Mouse (Mus musculus) heart, embryonic 12.5 days (tissue): Measurements from ENCODE around the gene Fndc11. TPM values are rescaled to one million over a fixed set of nuclear protein-coding genes. Genes with fewer than 3 reads are reported as not detected.
A peak's percentile ranks its signal among the peaks of the same experiment; 100 is the strongest.

Experiments used
- ATAC-seq: fragments of 200-750 bp; cut with Nextera tagmentation; 2 replicates; pipeline ENCODE4 v1.8.0; 2017; ENCODE audit warnings: moderate TSS enrichment, moderate library complexity; ENCODE audit not compliant: insufficient number of reproducible peaks, low FRiP score
- H3K27ac ChIP-seq: fragments of 300-500 bp; sonication (generic); 2 replicates; pipeline ENCODE4 v1.5.1; 2016; ENCODE audit warnings: mild to moderate bottlenecking, moderate library complexity; ENCODE audit not compliant: poor library complexity, severe bottlenecking
- H3K27me3 ChIP-seq: fragments of 300-500 bp; sonication (generic); replicated peaks from 2 replicates; pipeline ENCODE4 v1.6.1; 2016; ENCODE audit warnings: mild to moderate bottlenecking, moderate library complexity
- H3K36me3 ChIP-seq: fragments of 300-500 bp; sonication (generic); 2 replicates; pipeline ENCODE4 v1.6.1; 2016; ENCODE audit warnings: mild to moderate bottlenecking, moderate library complexity
- H3K4me1 ChIP-seq: fragments of 300-500 bp; sonication (generic); replicated peaks from 2 replicates; pipeline ENCODE4 v1.6.1; 2016; ENCODE audit warnings: mild to moderate bottlenecking
- H3K4me2 ChIP-seq: fragments of 300-500 bp; sonication (generic); 2 replicates; pipeline ENCODE4 v1.6.1; 2016; ENCODE audit warnings: mild to moderate bottlenecking, moderate library complexity
- H3K4me3 ChIP-seq: fragments of 300-500 bp; sonication (generic); 2 replicates; pipeline ENCODE4 v1.5.1; 2016; ENCODE audit warnings: mild to moderate bottlenecking
- H3K9ac ChIP-seq: fragments of 300-500 bp; sonication (generic); 2 replicates; pipeline ENCODE4 v1.6.1; 2016; ENCODE audit warnings: mild to moderate bottlenecking, moderate library complexity
- H3K9me3 ChIP-seq: fragments of 300-500 bp; sonication (generic); replicated peaks from 2 replicates; pipeline ENCODE4 v1.6.1; 2016; ENCODE audit warnings: mild to moderate bottlenecking, moderate library complexity
- WGBS: fragments of 180-500 bp; shearing (Covaris S2); methylation state at CpG from one replicate; pipeline ENCODE4 v1.1.7; 2016; 5-methylcytosine and 5-hydroxymethylcytosine counted together
- polyA plus RNA-seq: library from polyadenylated mRNA; unstranded; fragments of >200 nt; fragmentation: Nextera tagmentation; extraction: Ambion mirVana; gene quantifications from 2 replicates; pipeline ENCODE4 v1.2.1, GENCODE M21; 2016

Gene Fndc11
- polyA plus RNA-seq, 1 experiment from 2014 or later: not detected

- Histone ChIP-seq H3K36me3 (peaks cover 21% of the 10 kb centered on the region), H3K4me1 (peaks cover 8% of the 10 kb centered on the region; the same call in 1 of the 2 replicates), H3K27ac (no peak overlapping the region), H3K27me3 (no peaks in the 10 kb centered on the region), H3K9ac (no peak overlapping the region), H3K9me3 (no peaks in the 10 kb centered on the region), H3K4me3 (no peak overlapping the region), H3K4me2 (no peak overlapping the region)
- WGBS: 80% methylated on average over 9 of the region's 9 CpGs
- no peak for ATAC-seq
Observed at GRCm38 (mm10) chr2:181239261-181239660, 19.4 kb downstream of the Fndc11 start.

DNA sequence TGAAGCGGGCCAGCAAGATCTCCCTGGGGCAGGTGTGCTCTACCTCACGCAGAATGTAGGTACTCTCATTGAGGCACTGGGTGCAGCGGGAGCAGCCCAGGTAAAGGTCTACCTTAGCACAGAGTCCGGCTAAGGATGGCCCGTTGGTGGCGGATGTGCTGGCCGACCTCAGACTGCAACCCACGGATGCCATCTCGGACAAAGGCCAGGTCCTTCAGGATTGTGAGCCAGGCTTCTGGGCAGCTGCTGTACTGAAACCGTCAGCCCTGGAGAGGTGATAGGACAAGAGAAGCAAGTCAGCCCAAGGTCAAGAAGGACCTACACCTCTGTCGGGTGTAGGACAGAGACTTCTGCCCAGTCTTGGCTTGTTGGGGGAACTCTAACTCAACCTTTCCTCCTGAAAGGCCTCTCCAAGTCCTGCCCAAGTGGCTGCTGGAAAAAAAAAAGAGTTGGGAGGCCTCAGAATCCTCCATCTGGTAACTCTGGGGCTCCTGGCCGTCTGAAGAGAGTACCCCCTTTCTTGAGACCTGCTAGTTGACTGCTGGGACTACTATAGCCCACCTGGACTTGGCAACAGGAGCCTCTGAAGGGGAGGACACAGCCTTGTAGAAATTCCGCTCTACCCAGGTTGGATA is 21.1 kb downstream of the Fndc11 start:
- no peak overlapping the region for H3K27ac ChIP-seq
- peak overlapping the region; percentile 69 for H3K4me2 ChIP-seq
- peaks cover 18% of the 10 kb centered on the region for H3K36me3 ChIP-seq
- no peak overlapping the region for H3K9ac ChIP-seq
- no peak for ATAC-seq
- 86% methylated on average over 13 of the region's 13 CpGs for WGBS
- H3K27me3 ChIP-seq: no peaks in the 10 kb centered on the region
- no peaks in the 10 kb centered on the region for H3K9me3 ChIP-seq
- H3K4me1 ChIP-seq: peaks cover 8% of the 10 kb centered on the region; the same call in 1 of the 2 replicates
- peak overlapping the region; percentile 52 for H3K4me3 ChIP-seq

DNA sequence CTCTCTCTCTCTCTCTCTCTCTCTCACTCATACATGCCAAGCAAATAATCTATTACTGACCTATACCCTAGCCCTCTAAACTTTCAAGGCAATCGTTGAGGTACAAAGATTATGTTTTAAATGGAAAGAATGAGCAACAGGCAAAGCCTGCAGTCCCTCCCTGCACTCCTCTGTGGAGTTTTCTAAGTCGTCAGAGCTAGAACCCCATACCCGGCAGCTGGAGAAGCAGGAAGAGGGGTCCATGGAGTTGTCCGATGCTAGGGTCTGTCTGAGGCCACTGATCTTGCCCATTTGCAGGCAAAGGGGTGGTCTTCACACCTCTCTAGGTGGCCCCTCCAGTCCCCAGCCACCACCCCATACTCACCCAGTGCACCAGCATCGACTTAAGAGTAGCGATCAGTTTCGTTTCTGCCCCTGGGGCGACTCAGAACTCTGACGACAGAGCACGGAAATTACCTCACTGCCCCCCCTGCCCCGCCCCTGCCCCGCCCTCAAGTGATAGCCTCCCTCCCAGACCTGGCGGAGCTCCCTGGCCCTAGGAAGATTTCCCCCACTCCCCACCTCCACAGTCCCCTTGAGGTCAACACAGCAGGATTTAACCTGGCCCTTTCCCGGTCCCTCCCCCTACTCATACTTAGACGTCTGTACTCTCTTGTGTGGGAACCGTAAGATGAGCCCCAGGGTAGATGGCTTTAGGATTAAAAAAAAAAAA is 21.9 kb downstream of the Fndc11 start, which contains the start of gene Helz2:
Helz2 (minus strand) TSS at position 426 of the 712 bp plus-strand sequence.
- ATAC-seq: peak; percentile 84
- 5% methylated on average over 16 of the region's 16 CpGs for WGBS
- H3K4me1 ChIP-seq: peaks cover 8% of the 10 kb centered on the region; the same call in 1 of the 2 replicates
- H3K27me3 ChIP-seq: no peaks in the 10 kb centered on the region
- peak within 1 kb of the TSS; percentile 69 for H3K4me2 ChIP-seq
- H3K9me3 ChIP-seq: no peaks in the 10 kb centered on the region
- 0 out of 2 replicates have a peak, but pooled peaks cover 10% of the 10 kb centered on the region for H3K36me3 ChIP-seq
- peak within 1 kb of the TSS; percentile 66 for H3K9ac ChIP-seq
- no peak within 1 kb of the TSS for H3K27ac ChIP-seq
- peak within 1 kb of the TSS; percentile 52 for H3K4me3 ChIP-seq

DNA sequence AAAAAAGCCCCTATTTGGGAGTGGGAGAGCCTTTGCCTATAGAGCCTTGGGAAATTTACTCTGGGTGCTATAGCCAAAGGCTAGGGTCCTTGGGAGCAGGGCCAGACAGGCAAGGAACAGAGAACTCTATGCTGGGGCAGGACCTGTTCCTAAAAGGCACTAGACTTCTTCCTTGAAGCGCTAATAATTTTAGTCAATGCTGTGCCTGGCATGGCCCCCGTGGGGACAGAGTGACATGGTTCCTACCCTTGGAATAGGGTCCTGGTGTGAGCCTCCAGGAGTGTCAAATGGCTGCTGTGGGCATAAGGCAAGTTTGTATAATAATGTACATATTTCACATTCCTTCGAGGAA is 22.5 kb downstream of the Fndc11 start:
- Histone ChIP-seq H3K36me3 (0 out of 2 replicates have a peak, but pooled peaks cover 9% of the 10 kb centered on the region), H3K4me2 (peak overlapping the region; percentile 69), H3K27ac (no peak overlapping the region), H3K4me1 (peaks cover 8% of the 10 kb centered on the region; the same call in 1 of the 2 replicates), H3K27me3 (no peaks in the 10 kb centered on the region), H3K9me3 (no peaks in the 10 kb centered on the region), H3K4me3 (peak overlapping the region; percentile 52), H3K9ac (no peak overlapping the region)
- no peak for ATAC-seq
- 67% methylated on average over 3 of the region's 3 CpGs for WGBS

DNA sequence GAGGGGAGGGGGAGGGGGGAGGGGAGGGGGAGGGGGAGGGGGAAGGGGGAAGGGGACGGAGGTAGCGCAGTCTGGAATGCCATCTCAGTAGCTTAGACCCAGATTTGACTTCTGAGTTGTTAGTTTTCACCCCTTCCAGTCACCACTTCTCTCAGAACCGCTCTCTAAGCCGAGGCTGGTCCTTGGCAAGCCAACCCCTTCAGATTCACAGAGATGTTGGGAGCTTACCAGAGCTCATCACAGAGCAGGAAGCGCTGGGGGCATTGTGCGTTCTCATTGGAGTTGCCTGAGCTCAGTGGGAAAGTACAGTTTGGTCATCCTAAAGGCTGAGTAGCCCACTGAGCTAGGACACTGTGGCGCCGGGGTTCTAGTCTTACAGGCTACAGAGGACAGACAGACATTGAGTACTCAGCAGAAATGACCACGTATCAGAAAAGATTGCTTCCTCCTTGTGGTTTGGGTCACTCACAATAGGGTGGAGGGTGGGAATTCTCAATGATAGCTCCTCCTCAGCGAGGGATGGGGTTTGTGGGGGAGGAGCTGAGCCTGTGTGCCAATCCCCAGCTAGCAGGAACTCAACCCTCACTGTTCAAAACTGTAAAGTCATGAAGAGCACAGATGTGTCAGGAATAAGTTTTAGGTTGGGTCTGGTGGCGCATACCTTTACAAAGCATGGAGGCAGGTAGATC is 24.0 kb downstream of the Fndc11 start:
- 0 out of 2 replicates have a peak, but pooled peaks cover 2% of the 10 kb centered on the region for H3K36me3 ChIP-seq
- ATAC-seq: no peak
- no peaks in the 10 kb centered on the region for H3K9me3 ChIP-seq
- no peak overlapping the region for H3K27ac ChIP-seq
- no peak overlapping the region for H3K9ac ChIP-seq
- peaks cover 8% of the 10 kb centered on the region; the same call in 1 of the 2 replicates for H3K4me1 ChIP-seq
- H3K27me3 ChIP-seq: no peaks in the 10 kb centered on the region
- no peak overlapping the region for H3K4me3 ChIP-seq
- 26% methylated on average over 11 of the region's 11 CpGs for WGBS
- H3K4me2 ChIP-seq: 0 out of 2 replicates have a peak overlapping the region, but pooled peaks have one; percentile 1

DNA sequence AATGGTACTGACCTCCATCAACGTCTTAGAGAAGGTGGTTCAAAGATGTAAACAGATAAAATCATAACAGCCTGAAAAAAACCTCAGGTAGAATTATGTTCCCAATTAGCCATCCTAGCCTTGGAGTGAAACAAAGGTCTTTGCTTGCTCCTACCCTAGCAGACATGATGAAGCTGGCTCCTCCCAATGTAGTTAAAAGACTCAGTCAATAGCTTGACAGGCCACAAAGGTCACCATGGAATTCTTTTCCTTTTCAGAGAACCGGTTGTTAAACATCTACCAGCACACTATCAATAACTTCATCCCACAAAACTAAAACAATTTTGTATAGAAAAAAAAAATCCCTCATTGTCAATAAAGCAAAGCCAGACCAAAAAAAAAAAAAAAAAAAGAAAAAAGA is 25.2 kb downstream of the Fndc11 start:
- Histone ChIP-seq H3K27me3 (no peaks in the 10 kb centered on the region), H3K4me3 (no peak overlapping the region), H3K4me1 (peaks cover 8% of the 10 kb centered on the region; the same call in 1 of the 2 replicates), H3K9me3 (no peaks in the 10 kb centered on the region), H3K4me2 (no peak overlapping the region), H3K9ac (no peak overlapping the region), H3K27ac (no peak overlapping the region), H3K36me3 (no peaks in the 10 kb centered on the region)
- ATAC-seq: no peak
- 45% methylated on average over 2 of the region's 2 CpGs for WGBS

DNA sequence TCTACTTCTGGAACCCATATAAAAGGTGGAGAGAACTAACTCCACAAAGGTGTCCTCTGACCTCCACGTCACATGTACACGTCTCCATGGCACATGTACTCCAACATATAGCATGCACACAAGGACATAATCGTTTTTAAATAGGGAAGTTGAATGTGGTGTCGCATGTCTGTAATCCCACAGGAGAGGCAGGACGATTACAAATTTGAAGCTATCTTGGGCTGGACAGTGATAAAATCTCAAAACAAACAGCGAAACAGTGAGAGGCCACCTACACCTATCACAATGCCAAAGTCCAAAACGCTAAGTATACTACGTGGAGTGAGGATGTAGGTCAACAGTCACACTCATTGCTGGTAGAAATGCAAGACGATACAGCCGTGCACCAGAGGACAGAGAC is 29.4 kb downstream of the Fndc11 start:
- Histone ChIP-seq H3K9ac (no peak overlapping the region), H3K4me2 (no peak overlapping the region), H3K36me3 (peaks cover 31% of the 10 kb centered on the region), H3K9me3 (no peaks in the 10 kb centered on the region), H3K4me3 (no peak overlapping the region), H3K27ac (no peak overlapping the region), H3K27me3 (no peaks in the 10 kb centered on the region), H3K4me1 (no peaks in the 10 kb centered on the region)
- no peak for ATAC-seq
- WGBS: 80% methylated on average over 10 of the region's 10 CpGs

DNA sequence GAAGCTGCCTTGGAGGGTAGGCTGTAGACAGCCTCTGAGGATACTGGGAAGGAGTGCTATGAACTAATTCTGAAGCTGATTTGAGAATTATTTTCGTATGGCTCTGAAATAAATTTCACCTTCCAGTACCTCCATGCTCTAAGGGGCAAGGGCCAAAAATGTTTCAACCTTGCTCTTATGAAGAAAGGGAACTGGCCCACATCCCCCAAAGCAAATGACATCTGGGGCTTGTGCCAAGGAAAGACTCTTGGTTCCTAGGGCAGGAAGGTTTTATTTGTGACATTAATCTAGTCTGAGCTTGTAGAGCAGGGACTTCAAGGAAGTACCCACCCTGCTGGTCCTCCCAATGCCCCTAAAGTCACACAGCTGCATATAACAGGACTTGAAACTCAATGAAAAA is 32.0 kb downstream of the Fndc11 start:
- H3K9me3 ChIP-seq: no peaks in the 10 kb centered on the region
- H3K4me3 ChIP-seq: no peak overlapping the region
- no peak for ATAC-seq
- no peak overlapping the region for H3K4me2 ChIP-seq
- no peak overlapping the region for H3K27ac ChIP-seq
- WGBS: 81% methylated on average over 1 of the region's 1 CpGs
- no peaks in the 10 kb centered on the region for H3K27me3 ChIP-seq
- H3K9ac ChIP-seq: no peak overlapping the region
- H3K4me1 ChIP-seq: no peaks in the 10 kb centered on the region
- H3K36me3 ChIP-seq: peaks cover 53% of the 10 kb centered on the region

DNA sequence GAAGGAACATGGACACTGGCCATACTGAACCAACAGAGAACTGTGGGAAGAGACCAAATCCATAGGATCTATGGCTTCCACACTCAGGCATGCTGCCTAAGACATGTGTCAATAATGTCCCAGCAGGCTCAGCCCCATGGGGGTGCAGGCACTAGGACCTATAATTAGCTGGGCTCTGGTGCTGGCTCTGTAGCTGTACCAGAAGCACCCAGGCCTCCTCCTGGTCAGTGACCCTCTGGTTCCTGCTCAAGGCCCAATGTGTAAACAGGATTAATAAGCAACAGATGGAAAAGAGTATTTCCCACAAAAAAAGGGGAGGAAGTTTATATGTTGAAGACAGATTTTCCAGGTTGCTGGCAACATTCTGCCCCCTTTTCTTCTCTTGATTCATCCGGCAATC is 33.4 kb downstream of the Fndc11 start:
- Histone ChIP-seq H3K36me3 (peaks cover 63% of the 10 kb centered on the region), H3K4me3 (no peak overlapping the region), H3K27ac (no peak overlapping the region), H3K4me2 (no peak overlapping the region), H3K27me3 (no peaks in the 10 kb centered on the region), H3K4me1 (no peaks in the 10 kb centered on the region), H3K9me3 (no peaks in the 10 kb centered on the region), H3K9ac (no peak overlapping the region)
- WGBS: 88% methylated on average over 1 of the region's 1 CpGs
- no peak for ATAC-seq

DNA sequence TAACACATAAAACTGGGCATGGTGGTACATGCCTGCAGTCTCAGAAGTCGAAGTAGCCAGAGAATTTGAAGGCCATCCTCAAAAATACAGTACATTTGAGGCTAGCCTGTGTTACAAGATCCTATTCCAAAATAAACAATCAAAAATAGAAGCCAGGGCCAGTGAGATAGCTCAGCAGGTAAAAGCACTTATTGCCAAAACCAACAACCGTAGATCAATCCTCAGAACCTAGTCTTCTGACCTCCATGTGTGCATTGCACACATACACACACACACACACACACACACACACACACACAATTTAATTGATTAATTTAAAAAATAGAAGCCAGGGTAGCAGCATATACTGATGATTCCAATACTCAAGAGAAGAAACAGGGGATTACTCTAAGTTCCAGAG is 47.0 kb downstream of the Fndc11 start:
- H3K4me3 ChIP-seq: no peak overlapping the region
- H3K36me3 ChIP-seq: peaks cover 72% of the 10 kb centered on the region
- H3K4me2 ChIP-seq: no peak overlapping the region
- H3K27me3 ChIP-seq: no peaks in the 10 kb centered on the region
- ATAC-seq: no peak
- no peaks in the 10 kb centered on the region for H3K9me3 ChIP-seq
- no peak overlapping the region for H3K27ac ChIP-seq
- WGBS: 88% methylated on average over 2 of the region's 2 CpGs
- no peak overlapping the region for H3K9ac ChIP-seq
- no peaks in the 10 kb centered on the region for H3K4me1 ChIP-seq

- H3K4me2 ChIP-seq: no peak overlapping the region
- H3K4me3 ChIP-seq: no peak overlapping the region
- no peak overlapping the region for H3K27ac ChIP-seq
- H3K9me3 ChIP-seq: no peaks in the 10 kb centered on the region
- no peaks in the 10 kb centered on the region for H3K4me1 ChIP-seq
- WGBS: 90% methylated on average over 2 of the region's 2 CpGs
- H3K36me3 ChIP-seq: peaks cover 54% of the 10 kb centered on the region
- ATAC-seq: no peak
- H3K27me3 ChIP-seq: no peaks in the 10 kb centered on the region
- H3K9ac ChIP-seq: no peak overlapping the region
Observed at GRCm38 (mm10) chr2:181272092-181272491, 52.3 kb downstream of the Fndc11 start.
